Mouse (Mus musculus) adrenal gland, adult 18-20 months (tissue): ENCODE data around the gene Tbl2. TPM values are rescaled to one million over a fixed set of nuclear protein-coding genes. Genes with fewer than 3 reads are reported as not detected.

Experiments used
- DNase-seq, 2 experiments: peaks; one replicate each; pipeline ENCODE4 v3.0.0; 2021 to 2022; ENCODE audit warnings: low spot score in 2 of 2
- total RNA-seq, 2 experiments: library from RNA; stranded (reverse); gene quantifications; 1 replicate in 1 of 2; 2 replicates in 1 of 2; pipeline ENCODE4 v1.2.3; 2021

Tbl2 gene
- total RNA-seq, 2 experiments from 2014 or later, result 20.6 to 29.5 TPM

- DNase-seq, result no peak
Observed at GRCm38 (mm10) chr5:135145955-135146354, 3.5 kb upstream of the Tbl2 start.

- no peak for DNase-seq
Observed at GRCm38 (mm10) chr5:135148715-135149052, 773 bp upstream of the Tbl2 start.

GRCm38 (mm10) chr5:135149820-135150178 is 342 bp downstream of the Tbl2 start:
- no peak for DNase-seq

GRCm38 (mm10) chr5:135156496-135156895 is 7.0 kb downstream of the Tbl2 start:
- no peak for DNase-seq

- DNase-seq, result no peak
Observed at GRCm38 (mm10) chr5:135161221-135161620, 11.8 kb downstream of the Tbl2 start.

- no peak for DNase-seq
Observed at GRCm38 (mm10) chr5:135161650-135162049, 12.2 kb downstream of the Tbl2 start.

- no peak for DNase-seq
Observed at GRCm38 (mm10) chr5:135162361-135162760, 12.9 kb downstream of the Tbl2 start.

- no peak for DNase-seq
Observed at GRCm38 (mm10) chr5:135162821-135163220, 13.4 kb downstream of the Tbl2 start.

GRCm38 (mm10) chr5:135166909-135167308 is 17.5 kb downstream of the Tbl2 start:
- no peak for DNase-seq

GRCm38 (mm10) chr5:135167469-135167868 is 18.0 kb downstream of the Tbl2 start:
- DNase-seq, result no peak

GRCm38 (mm10) chr5:135168063-135169062 is 18.9 kb downstream of the Tbl2 start, which contains the start of gene Bcl7b:
Gene Bcl7b, plus strand, starts transcription at chr5:135168283.
- DNase-seq, result peak; percentile 91

- DNase-seq, result no peak
Observed at GRCm38 (mm10) chr5:135169479-135169878, 20.0 kb downstream of the Tbl2 start.

GRCm38 (mm10) chr5:135171688-135172220 is 22.3 kb downstream of the Tbl2 start:
- no peak for DNase-seq

- DNase-seq, result no peak
Observed at GRCm38 (mm10) chr5:135172986-135173385, 23.5 kb downstream of the Tbl2 start.

- DNase-seq, result no peak
Observed at GRCm38 (mm10) chr5:135175086-135175485, 25.6 kb downstream of the Tbl2 start.

GRCm38 (mm10) chr5:135178523-135178922 is 29.1 kb downstream of the Tbl2 start:
- DNase-seq, result no peak

- no peak for DNase-seq
Observed at GRCm38 (mm10) chr5:135178996-135179395, 29.5 kb downstream of the Tbl2 start.

GRCm38 (mm10) chr5:135179616-135180015 is 30.2 kb downstream of the Tbl2 start:
- no peak for DNase-seq

GRCm38 (mm10) chr5:135180796-135181195 is 31.3 kb downstream of the Tbl2 start:
- no peak for DNase-seq

- DNase-seq, result no peak
Observed at GRCm38 (mm10) chr5:135181776-135182175, 32.3 kb downstream of the Tbl2 start.

GRCm38 (mm10) chr5:135183131-135183861 is 33.8 kb downstream of the Tbl2 start:
- no peak for DNase-seq

GRCm38 (mm10) chr5:135185016-135185415 is 35.6 kb downstream of the Tbl2 start:
- no peak for DNase-seq
